Mouse (Mus musculus) megakaryocyte, embryonic 14.5 days (primary cell): ENCODE measurements around the gene Upf2.

Source experiments
- FLI1 ChIP-seq: IDR thresholded peaks from 2 replicates; pipeline ENCODE4 v1.6.1; 2012; ENCODE audit warnings: low read length, inconsistent platforms, mixed read lengths
- GATA1 ChIP-seq: IDR thresholded peaks from 3 replicates; pipeline ENCODE4 v1.6.1; 2012; ENCODE audit warnings: mixed read lengths, low read length, inconsistent platforms, borderline replicate concordance

GRCm38 (mm10) chr2:5911282-5911965 lies 39.8 kb upstream of the Upf2 start:
- TF ChIP-seq GATA1 (no peak), FLI1 (no peak)
